Mouse (Mus musculus) E14TG2a.4 (cell line): Measurements from ENCODE around the gene Lyg2.

Source experiments
- CTCF ChIP-seq: conservative IDR thresholded peaks from 2 replicates; pipeline ENCODE4 v1.5.1; 2014; ENCODE audit warnings: low read length
- NANOG ChIP-seq: IDR thresholded peaks from 2 replicates; pipeline ENCODE4 v1.6.1; 2014; ENCODE audit warnings: borderline replicate concordance, low read length, mixed read lengths

DNA sequence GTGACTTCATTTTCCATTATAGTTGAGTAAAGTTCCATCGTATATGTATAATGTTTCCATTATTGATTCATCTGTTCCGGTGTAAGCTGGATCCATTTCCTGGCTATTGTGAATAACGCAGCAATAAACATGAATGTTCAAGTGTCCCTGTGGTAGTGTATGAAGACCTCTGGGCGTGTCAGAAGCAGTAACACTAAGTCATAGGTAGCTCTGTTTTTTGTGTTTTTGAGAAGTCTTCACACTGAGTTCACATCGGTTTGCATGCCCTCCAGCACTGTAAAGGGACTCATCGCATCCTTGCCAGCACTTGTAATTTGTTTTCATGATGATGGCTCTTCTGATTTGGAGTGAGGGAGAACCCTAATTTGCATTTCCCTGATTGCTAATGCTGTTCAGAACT lies 50.0 kb downstream of the Lyg2 start, which contains the start of gene Tsga10:
- TF ChIP-seq CTCF: no peak
- no peak for TF ChIP-seq NANOG
